Mouse (Mus musculus): ENCODE data around the gene Nop56. TPM values are rescaled to one million over a fixed set of nuclear protein-coding genes. Genes with fewer than 3 reads are reported as not detected.

Gene Nop56
- polyA plus RNA-seq, 1 experiment from 2014 or later = 230 TPM

- H3K9me3 ChIP-seq = no peaks in the 10 kb centered on the region
- 80% methylated on average over 9 of the region's 9 CpGs for WGBS
- H3K4me2 ChIP-seq = no peak overlapping the region
- H3K36me3 ChIP-seq = no peaks in the 10 kb centered on the region
- no peak overlapping the region for H3K4me3 ChIP-seq
- H3K27me3 ChIP-seq = peaks cover 16% of the 10 kb centered on the region
- no peak overlapping the region for H3K9ac ChIP-seq
- no peak overlapping the region for H3K27ac ChIP-seq
- peaks cover 42% of the 10 kb centered on the region for H3K4me1 ChIP-seq (replicated peaks)
- ATAC-seq (ENCODE audit: low FRiP score) = no peak
Observed at GRCm38 (mm10) chr2:130297580-130297979, 23.4 kb downstream of the Nop56 start.

- no peak for ATAC-seq (ENCODE audit: low FRiP score)
- Histone ChIP-seq H3K27ac (no peak overlapping the region), H3K4me2 (no peak overlapping the region), H3K4me1 (replicated peaks) (peaks cover 4% of the 10 kb centered on the region; the same call in 1 of the 2 replicates), H3K9me3 (no peaks in the 10 kb centered on the region), H3K36me3 (peaks cover 26% of the 10 kb centered on the region), H3K4me3 (no peak overlapping the region), H3K27me3 (no peaks in the 10 kb centered on the region), H3K9ac (no peak overlapping the region)
- 48% methylated on average over 4 of the region's 4 CpGs for WGBS
Observed at GRCm38 (mm10) chr2:130303014-130303413, 28.8 kb downstream of the Nop56 start.

DNA sequence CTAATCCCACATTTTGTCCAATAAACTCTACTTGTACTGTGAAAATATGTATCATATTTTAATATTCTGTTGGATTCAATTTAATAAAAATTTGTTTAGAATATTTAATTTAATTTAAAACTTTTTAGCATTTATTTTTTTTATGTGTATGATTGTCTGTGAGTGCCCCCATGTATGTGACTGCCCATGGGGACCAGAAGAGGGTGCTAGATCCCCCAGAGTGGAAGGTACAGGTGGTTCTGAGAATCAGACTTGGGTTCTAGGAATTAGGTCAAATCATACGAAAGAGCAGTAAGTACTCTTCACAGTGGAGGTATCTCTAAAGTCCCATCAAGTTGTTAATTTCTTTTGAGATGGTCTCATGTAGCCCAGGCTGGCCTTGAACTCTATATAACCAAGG, 52.8 kb downstream of the Nop56 start:
- WGBS = 78% methylated on average over 1 of the region's 1 CpGs
- Histone ChIP-seq H3K36me3 (peaks cover 3% of the 10 kb centered on the region; the same call in 1 of the 2 replicates), H3K9me3 (no peaks in the 10 kb centered on the region), H3K9ac (no peak overlapping the region), H3K4me3 (no peak overlapping the region), H3K4me1 (replicated peaks) (no peaks in the 10 kb centered on the region), H3K27ac (no peak overlapping the region), H3K27me3 (no peaks in the 10 kb centered on the region), H3K4me2 (no peak overlapping the region)
- no peak for ATAC-seq (ENCODE audit: low FRiP score)

Other genes starting within 250 kb of the Nop56 start
- 0.05 and 0.08 TPM in 2 replicates for gene Tgm6, start 162.0 kb upstream of the Nop56 start, polyA plus RNA-seq (2015; fragmentation: Nextera tagmentation; extraction: Ambion mirVana)
- 373 and 377 TPM in 2 replicates for gene Snrpb, start 95.0 kb upstream of the Nop56 start, polyA plus RNA-seq (2015; fragmentation: Nextera tagmentation; extraction: Ambion mirVana)
- not detected in 2 replicates for gene Tmc2, start 79.2 kb upstream of the Nop56 start, polyA plus RNA-seq (2015; fragmentation: Nextera tagmentation; extraction: Ambion mirVana)
- 156 and 157 TPM in 2 replicates for gene Idh3b, start 10.1 kb downstream of the Nop56 start, polyA plus RNA-seq (2015; fragmentation: Nextera tagmentation; extraction: Ambion mirVana)
- gene Ebf4, start 20.7 kb downstream of the Nop56 start, polyA plus RNA-seq (2015; fragmentation: Nextera tagmentation; extraction: Ambion mirVana) = 2.6 and 3.1 TPM in 2 replicates
- gene Cpxm1, start 123.1 kb downstream of the Nop56 start, polyA plus RNA-seq (2015; fragmentation: Nextera tagmentation; extraction: Ambion mirVana) = 29.0 and 32.6 TPM in 2 replicates
- gene Gm28372, start 130.8 kb downstream of the Nop56 start, polyA plus RNA-seq (2015; fragmentation: Nextera tagmentation; extraction: Ambion mirVana) = 0.16 TPM in 1 of 2 replicates, not detected in the other
- gene 1700020A23Rik, start 130.8 kb downstream of the Nop56 start, polyA plus RNA-seq (2015; fragmentation: Nextera tagmentation; extraction: Ambion mirVana) = 0.68 and 0.83 TPM in 2 replicates
- gene Tmem239, start 132.0 kb downstream of the Nop56 start, polyA plus RNA-seq (2015; fragmentation: Nextera tagmentation; extraction: Ambion mirVana) = 0.23 and 0.38 TPM in 2 replicates
- gene Vps16, start 149.9 kb downstream of the Nop56 start, polyA plus RNA-seq (2015; fragmentation: Nextera tagmentation; extraction: Ambion mirVana) = 99.9 and 113 TPM in 2 replicates
- 12.0 and 12.2 TPM in 2 replicates for gene Pced1a, start 150.3 kb downstream of the Nop56 start, polyA plus RNA-seq (2015; fragmentation: Nextera tagmentation; extraction: Ambion mirVana)
- 123 and 126 TPM in 2 replicates for gene Ptpra, start 175.8 kb downstream of the Nop56 start, polyA plus RNA-seq (2015; fragmentation: Nextera tagmentation; extraction: Ambion mirVana)

All from hindbrain, embryonic 13.5 days (tissue).